Mouse (Mus musculus): ENCODE results near the gene Ankrd39.
"Not testable (repeated sequence)": the region's sequence is repeated elsewhere in the genome, so short reads cannot be mapped to it uniquely, and the experiment has no call there.

DNA sequence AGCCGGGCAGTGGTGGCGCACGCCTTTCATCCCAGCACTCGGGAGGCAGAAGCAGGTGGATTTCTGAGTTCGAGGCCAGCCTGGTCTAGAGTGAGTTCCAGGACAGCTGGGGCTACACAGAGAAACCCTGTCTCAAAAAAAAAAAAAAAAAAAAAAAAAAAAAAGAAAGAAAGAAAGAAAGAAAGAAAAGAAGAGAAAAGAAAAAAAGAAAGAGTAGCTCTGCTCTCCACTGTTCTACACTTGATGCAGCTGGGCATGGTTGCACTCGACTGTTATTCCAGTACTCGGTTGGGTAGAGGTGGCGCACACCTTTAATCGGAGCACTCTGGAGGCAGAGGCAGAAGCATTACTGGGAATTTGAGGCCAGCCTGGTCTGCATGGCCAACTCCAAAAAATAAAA is 10.5 kb downstream of the Ankrd39 start, which contains the start of gene Ankrd23:
- not testable (repeated sequence) for TF ChIP-seq CTCF (conservative IDR thresholded peaks at IDR 0.05; ENCODE audit: low read length); POU5F1 (IDR thresholded peaks at IDR 0.05; ENCODE audit: borderline replicate concordance, low read length); NANOG (IDR thresholded peaks at IDR 0.05; ENCODE audit: borderline replicate concordance, low read length)
